Mouse (Mus musculus): Measurements from ENCODE around the gene Zfp988.
"Not testable (repeated sequence)": the region's sequence is repeated elsewhere in the genome, so short reads cannot be mapped to it uniquely, and the experiment has no call there.

- TF ChIP-seq POLR2A (IDR thresholded peaks at IDR 0.05; ENCODE audit: borderline replicate concordance, extremely low read depth, low read depth, low read length); CTCF (IDR thresholded peaks at IDR 0.05; ENCODE audit: insufficient read depth, low read length): not testable (repeated sequence)
Observed at GRCm38 (mm10) chr4:147340876-147341275, 35.4 kb downstream of the Zfp988 start.

All from lung, adult 2 months (tissue).